Mouse (Mus musculus) retina, postnatal 1 day (tissue): ENCODE results near the gene Dgkz.

Experiments used
- DNase-seq: peaks from one replicate; pipeline ENCODE4 v3.0.0-alpha.2; 2012

Dgkz gene

GRCm38 (mm10) chr2:91993409-91993808, 17.7 kb upstream of the Dgkz start:
- DNase-seq: no peak

- no peak for DNase-seq
Measured at GRCm38 (mm10) chr2:91989750-91990149, 14.1 kb upstream of the Dgkz start.

GRCm38 (mm10) chr2:91987542-91987941, 11.9 kb upstream of the Dgkz start:
- DNase-seq: peak; percentile 86

- peak; percentile 88 for DNase-seq
Measured at GRCm38 (mm10) chr2:91986071-91986470, 10.4 kb upstream of the Dgkz start.

- no peak for DNase-seq
Measured at GRCm38 (mm10) chr2:91984906-91985525, 9.4 kb upstream of the Dgkz start.

- DNase-seq: peak; percentile 90
Measured at GRCm38 (mm10) chr2:91984439-91984838, 8.8 kb upstream of the Dgkz start.

GRCm38 (mm10) chr2:91980830-91981229, 5.2 kb upstream of the Dgkz start:
- no peak for DNase-seq

- DNase-seq: peak; percentile 45
Measured at GRCm38 (mm10) chr2:91980245-91980644, 4.6 kb upstream of the Dgkz start.

- DNase-seq: no peak
Measured at GRCm38 (mm10) chr2:91978547-91978946, 2.9 kb upstream of the Dgkz start.

GRCm38 (mm10) chr2:91977960-91978359, 2.3 kb upstream of the Dgkz start:
- no peak for DNase-seq

GRCm38 (mm10) chr2:91973416-91974135, 2.1 kb downstream of the Dgkz start:
- no peak for DNase-seq

GRCm38 (mm10) chr2:91972121-91972566, 3.5 kb downstream of the Dgkz start:
- peak; percentile 38 for DNase-seq

GRCm38 (mm10) chr2:91971231-91972097, 4.2 kb downstream of the Dgkz start:
- DNase-seq: peak; percentile 60

- no peak for DNase-seq
Measured at GRCm38 (mm10) chr2:91967962-91968361, 7.7 kb downstream of the Dgkz start.

- DNase-seq: no peak
Measured at GRCm38 (mm10) chr2:91966367-91966766, 9.3 kb downstream of the Dgkz start.

GRCm38 (mm10) chr2:91965417-91965816, 10.2 kb downstream of the Dgkz start:
- DNase-seq: no peak

GRCm38 (mm10) chr2:91964610-91965204, 11.0 kb downstream of the Dgkz start:
- DNase-seq: no peak

GRCm38 (mm10) chr2:91963443-91963932, 12.2 kb downstream of the Dgkz start:
- peak; percentile 95 for DNase-seq

- no peak for DNase-seq
Measured at GRCm38 (mm10) chr2:91962864-91963401, 12.7 kb downstream of the Dgkz start.

- no peak for DNase-seq
Measured at GRCm38 (mm10) chr2:91961901-91962761, 13.5 kb downstream of the Dgkz start.

- DNase-seq: no peak
Measured at GRCm38 (mm10) chr2:91960459-91960858, 15.2 kb downstream of the Dgkz start.
